Mouse (Mus musculus) lung, postnatal 25 days (tissue): ENCODE results near the gene Maml3.

Experiments
- DNase-seq: peaks from one replicate; pipeline ENCODE4 v3.0.0; 2022; ENCODE audit warnings: low spot score

The Maml3 gene

GRCm38 (mm10) chr3:52090230-52090873 lies 14.5 kb downstream of the Maml3 start:
- DNase-seq, result no peak

- DNase-seq, result peak; percentile 96
These were observed 16.2 kb downstream of the Maml3 start for GRCm38 (mm10) chr3:52088458-52089341.

- DNase-seq, result no peak
These were observed 17.1 kb downstream of the Maml3 start for GRCm38 (mm10) chr3:52087636-52088280.

GRCm38 (mm10) chr3:52078763-52079162 lies 26.1 kb downstream of the Maml3 start:
- DNase-seq, result no peak

GRCm38 (mm10) chr3:52073959-52074358 lies 30.9 kb downstream of the Maml3 start:
- no peak for DNase-seq

GRCm38 (mm10) chr3:52071996-52072395 lies 32.9 kb downstream of the Maml3 start:
- DNase-seq, result no peak

GRCm38 (mm10) chr3:52070163-52070478 lies 34.8 kb downstream of the Maml3 start:
- no peak for DNase-seq

- peak; percentile 84 for DNase-seq
These were observed 35.3 kb downstream of the Maml3 start for GRCm38 (mm10) chr3:52069304-52070162.

GRCm38 (mm10) chr3:52068885-52069284 lies 36.0 kb downstream of the Maml3 start:
- no peak for DNase-seq

GRCm38 (mm10) chr3:52067181-52067580 lies 37.7 kb downstream of the Maml3 start:
- DNase-seq, result no peak

- no peak for DNase-seq
These were observed 38.7 kb downstream of the Maml3 start for GRCm38 (mm10) chr3:52066142-52066541.

- DNase-seq, result no peak
These were observed 41.6 kb downstream of the Maml3 start for GRCm38 (mm10) chr3:52063261-52063655.

- no peak for DNase-seq
These were observed 42.3 kb downstream of the Maml3 start for GRCm38 (mm10) chr3:52062389-52063260.

GRCm38 (mm10) chr3:52061472-52062388 lies 43.1 kb downstream of the Maml3 start:
- no peak for DNase-seq

- no peak for DNase-seq
These were observed 44.0 kb downstream of the Maml3 start for GRCm38 (mm10) chr3:52060886-52061285.

GRCm38 (mm10) chr3:52051801-52052200 lies 53.1 kb downstream of the Maml3 start:
- no peak for DNase-seq

GRCm38 (mm10) chr3:52048082-52048481 lies 56.8 kb downstream of the Maml3 start:
- no peak for DNase-seq

GRCm38 (mm10) chr3:52047537-52047936 lies 57.3 kb downstream of the Maml3 start:
- no peak for DNase-seq

GRCm38 (mm10) chr3:52046895-52047372 lies 57.9 kb downstream of the Maml3 start:
- peak; percentile 97 for DNase-seq
